Mouse (Mus musculus) midbrain, postnatal 0 days (tissue): Measurements from ENCODE around the gene Nms. TPM values are rescaled to one million over a fixed set of nuclear protein-coding genes. Genes with fewer than 3 reads are reported as not detected.

Source experiments
- ATAC-seq: fragments of 200-750 bp; cut with Nextera tagmentation; 2 replicates; pipeline ENCODE4 v1.8.0; 2017; ENCODE audit warnings: moderate number of reproducible peaks, mild to moderate bottlenecking, moderate TSS enrichment, moderate library complexity; ENCODE audit not compliant: low FRiP score
- DNase-seq: peaks from one replicate; pipeline ENCODE4 v3.0.0-alpha.2; 2015; ENCODE audit warnings: low spot score
- H3K27ac ChIP-seq: fragments of 300-500 bp; sonication (generic); 2 replicates; pipeline ENCODE4 v1.5.1; 2014; ENCODE audit warnings: low read depth, mild to moderate bottlenecking, low read length, mixed read lengths
- H3K27me3 ChIP-seq: fragments of 300-500 bp; sonication (generic); 2 replicates; pipeline ENCODE4 v1.6.1; 2014; ENCODE audit warnings: low read length, control low read depth, mixed read lengths; ENCODE audit not compliant: insufficient read depth
- H3K36me3 ChIP-seq: fragments of 300-500 bp; sonication (generic); 2 replicates; pipeline ENCODE4 v1.6.1; 2014; ENCODE audit warnings: low read length, control low read depth, mixed read lengths; ENCODE audit not compliant: insufficient read depth
- H3K4me1 ChIP-seq: fragments of 300-500 bp; sonication (generic); 2 replicates; pipeline ENCODE4 v1.6.1; 2014; ENCODE audit warnings: mild to moderate bottlenecking, control low read depth, antibody characterized with exemption, low read length, mixed read lengths; ENCODE audit not compliant: insufficient read depth
- H3K4me2 ChIP-seq: fragments of 300-500 bp; sonication (generic); 2 replicates; pipeline ENCODE4 v1.6.1; 2014; ENCODE audit warnings: low read depth, mild to moderate bottlenecking, low read length, mixed read lengths; ENCODE audit not compliant: poor library complexity, severe bottlenecking
- H3K4me3 ChIP-seq: fragments of 300-500 bp; sonication (generic); 2 replicates; pipeline ENCODE4 v1.5.1; 2014; ENCODE audit warnings: low read depth, mild to moderate bottlenecking, low read length, moderate library complexity
- H3K9ac ChIP-seq: fragments of 300-500 bp; sonication (generic); replicated peaks from 2 replicates; pipeline ENCODE4 v1.6.1; 2014; ENCODE audit warnings: mild to moderate bottlenecking, low read length, moderate library complexity, mixed read lengths; ENCODE audit not compliant: poor library complexity, severe bottlenecking
- H3K9me3 ChIP-seq: fragments of 300-500 bp; sonication (generic); 2 replicates; pipeline ENCODE4 v1.6.1; 2016; ENCODE audit warnings: low read length, control low read depth
- CTCF ChIP-seq: IDR thresholded peaks from 2 replicates; pipeline ENCODE4 v1.5.1; 2016; ENCODE audit warnings: antibody characterized with exemption, mild to moderate bottlenecking
- WGBS: fragments of 180-500 bp; shearing (Covaris S2); extraction: QIAGEN DNeasy Blood & Tissue Kit; methylation state at CpG from one replicate; pipeline ENCODE4 v1.1.7; 2014; 5-methylcytosine and 5-hydroxymethylcytosine counted together
- polyA plus RNA-seq: library from polyadenylated mRNA; unstranded; fragments of >200 nt; fragmentation: Nextera tagmentation; extraction: Ambion mirVana; gene quantifications from 2 replicates; pipeline ENCODE4 v1.2.1, GENCODE M21; 2015
- total RNA-seq: library from RNA; depleted of rRNA; stranded (reverse); fragments of >200 nt; gene quantifications from 2 replicates; pipeline ENCODE4 v1.2.3, GENCODE M21; 2014

Gene Nms
- total and polyA plus RNA-seq, 2 experiments from 2014 or later = 0.57 TPM; not detected in 1

- no peak overlapping the region for H3K9ac ChIP-seq
- no peaks in the 10 kb centered on the region for H3K36me3 ChIP-seq
- ATAC-seq (no peak), DNase-seq (no peak)
- H3K27ac ChIP-seq = no peak overlapping the region
- H3K4me3 ChIP-seq = no peak overlapping the region
- H3K27me3 ChIP-seq = no peaks in the 10 kb centered on the region
- no peaks in the 10 kb centered on the region for H3K9me3 ChIP-seq
- no peak overlapping the region for H3K4me2 ChIP-seq
- TF ChIP-seq CTCF = no peak
- no peaks in the 10 kb centered on the region for H3K4me1 ChIP-seq
- 74% methylated on average over 4 of the region's 4 CpGs for WGBS
Observed at GRCm38 (mm10) chr1:38928996-38929395, 10.0 kb upstream of the Nms start.

GRCm38 (mm10) chr1:38929468-38929867 is 9.5 kb upstream of the Nms start:
- DNase-seq (no peak), ATAC-seq (peak; percentile 68)
- Histone ChIP-seq H3K4me2 (no peak overlapping the region), H3K4me1 (no peaks in the 10 kb centered on the region), H3K9ac (no peak overlapping the region), H3K27ac (no peak overlapping the region), H3K27me3 (no peaks in the 10 kb centered on the region), H3K4me3 (no peak overlapping the region), H3K9me3 (no peaks in the 10 kb centered on the region), H3K36me3 (no peaks in the 10 kb centered on the region)
- no peak for TF ChIP-seq CTCF
- 58% methylated on average over 4 of the region's 4 CpGs for WGBS

- Histone ChIP-seq H3K4me2 (no peak overlapping the region), H3K27ac (no peak overlapping the region), H3K4me3 (no peak overlapping the region), H3K9ac (no peak overlapping the region), H3K36me3 (no peaks in the 10 kb centered on the region), H3K9me3 (no peaks in the 10 kb centered on the region), H3K27me3 (no peaks in the 10 kb centered on the region), H3K4me1 (no peaks in the 10 kb centered on the region)
- ATAC-seq (no peak), DNase-seq (no peak)
- TF ChIP-seq CTCF = no peak
- WGBS = 66% methylated on average over 8 of the region's 8 CpGs
Observed at GRCm38 (mm10) chr1:38930767-38931166, 8.2 kb upstream of the Nms start.

GRCm38 (mm10) chr1:38934668-38935067 is 4.3 kb upstream of the Nms start:
- Histone ChIP-seq H3K4me1 (no peaks in the 10 kb centered on the region), H3K9ac (no peak overlapping the region), H3K4me3 (no peak overlapping the region), H3K27me3 (no peaks in the 10 kb centered on the region), H3K4me2 (no peak overlapping the region), H3K36me3 (no peaks in the 10 kb centered on the region), H3K9me3 (no peaks in the 10 kb centered on the region), H3K27ac (no peak overlapping the region)
- WGBS = 26% methylated on average over 5 of the region's 5 CpGs
- ATAC-seq = no peak
- DNase-seq = no peak
- TF ChIP-seq CTCF = peak; percentile 51

- TF ChIP-seq CTCF = peak; percentile 67
- Histone ChIP-seq H3K9ac (no peak overlapping the region), H3K36me3 (no peaks in the 10 kb centered on the region), H3K4me3 (no peak overlapping the region), H3K4me1 (no peaks in the 10 kb centered on the region), H3K27me3 (no peaks in the 10 kb centered on the region), H3K4me2 (no peak overlapping the region), H3K27ac (no peak overlapping the region), H3K9me3 (no peaks in the 10 kb centered on the region)
- no peak for ATAC-seq
- WGBS = 23% methylated on average over 6 of the region's 6 CpGs
- DNase-seq = peak; percentile 52
Observed at GRCm38 (mm10) chr1:38936780-38937179, 2.2 kb upstream of the Nms start.

GRCm38 (mm10) chr1:38939608-38940007 is 659 bp downstream of the Nms start:
- Histone ChIP-seq H3K9ac (no peak overlapping the region), H3K27ac (no peak overlapping the region), H3K4me2 (no peak overlapping the region), H3K4me3 (no peak overlapping the region), H3K36me3 (no peaks in the 10 kb centered on the region), H3K9me3 (no peaks in the 10 kb centered on the region), H3K4me1 (no peaks in the 10 kb centered on the region), H3K27me3 (no peaks in the 10 kb centered on the region)
- 0% methylated on average over 5 of the region's 5 CpGs for WGBS
- no peak for DNase-seq
- TF ChIP-seq CTCF = no peak
- no peak for ATAC-seq
